Mouse (Mus musculus): ENCODE data around the gene Pbxip1. TPM values are rescaled to one million over a fixed set of nuclear protein-coding genes. Genes with fewer than 3 reads are reported as not detected.

The Pbxip1 gene
- 26.8 and 36.5 TPM in 2 replicates for polyA plus RNA-seq (2012; rRNA removed)

GRCm38 (mm10) chr3:89436176-89437113, at the start of gene Pbxip1:
Pbxip1 (plus strand) TSS chr3:89436706.
- TF ChIP-seq POLR2A (IDR thresholded peaks at IDR 0.05; ENCODE audit: low read depth, low read length) (peak; percentile 86), CTCF (IDR thresholded peaks at IDR 0.05; ENCODE audit: extremely low read depth, insufficient read length, insufficient replicate concordance, low read depth, low read length) (no peak)

GRCm38 (mm10) chr3:89387632-89388031, 48.9 kb upstream of the Pbxip1 start:
- Histone ChIP-seq H3K27ac (ENCODE audit: insufficient read depth, low read depth, low read length) (peak overlapping the region; percentile 98), H3K36me3 (ENCODE audit: control insufficient read depth, insufficient read depth, low read length) (peaks cover 45% of the 10 kb centered on the region), H3K4me3 (ENCODE audit: low read depth, low read length) (peak overlapping the region; percentile 65), H3K4me1 (ENCODE audit: control insufficient read depth, insufficient read depth, insufficient read length, low read length) (peaks cover 53% of the 10 kb centered on the region), H3K27me3 (ENCODE audit: control insufficient read depth, insufficient read depth, low read length) (no peaks in the 10 kb centered on the region)
- 22% methylated on average over 11 of the region's 11 CpGs for WGBS
- no peak for TF ChIP-seq POLR2A (IDR thresholded peaks at IDR 0.05; ENCODE audit: low read depth, low read length)
- no peak for TF ChIP-seq CTCF (IDR thresholded peaks at IDR 0.05; ENCODE audit: extremely low read depth, insufficient read length, insufficient replicate concordance, low read depth, low read length)

More at GRCm38 (mm10) chr3:89436176-89437113, at the start of gene Pbxip1:
- Histone ChIP-seq H3K4me3 (ENCODE audit: low read depth, low read length) (peak within 1 kb of the TSS; percentile 79), H3K36me3 (ENCODE audit: control insufficient read depth, insufficient read depth, low read length) (peaks cover 39% of the 10 kb centered on the region), H3K27me3 (ENCODE audit: control insufficient read depth, insufficient read depth, low read length) (no peaks in the 10 kb centered on the region), H3K27ac (ENCODE audit: insufficient read depth, low read depth, low read length) (peak within 1 kb of the TSS; percentile 82), H3K4me1 (ENCODE audit: control insufficient read depth, insufficient read depth, insufficient read length, low read length) (peaks cover 9% of the 10 kb centered on the region)
- 2% methylated on average over 16 of the region's 16 CpGs for WGBS

- Histone ChIP-seq H3K27me3 (ENCODE audit: control insufficient read depth, insufficient read depth, low read length) (no peaks in the 10 kb centered on the region), H3K36me3 (ENCODE audit: control insufficient read depth, insufficient read depth, low read length) (peaks cover 39% of the 10 kb centered on the region), H3K27ac (ENCODE audit: insufficient read depth, low read depth, low read length) (peak overlapping the region; percentile 98), H3K4me3 (ENCODE audit: low read depth, low read length) (peak overlapping the region; percentile 65), H3K4me1 (ENCODE audit: control insufficient read depth, insufficient read depth, insufficient read length, low read length) (peaks cover 52% of the 10 kb centered on the region)
- 17% methylated on average over 11 of the region's 11 CpGs for WGBS
- TF ChIP-seq POLR2A (IDR thresholded peaks at IDR 0.05; ENCODE audit: low read depth, low read length) (peak; percentile 39; the same call in 1 of the 2 replicates), CTCF (IDR thresholded peaks at IDR 0.05; ENCODE audit: extremely low read depth, insufficient read length, insufficient replicate concordance, low read depth, low read length) (no peak)
Measured at GRCm38 (mm10) chr3:89388134-89388881, 48.2 kb upstream of the Pbxip1 start.

- Histone ChIP-seq H3K36me3 (ENCODE audit: control insufficient read depth, insufficient read depth, low read length) (peaks cover 35% of the 10 kb centered on the region), H3K27ac (ENCODE audit: insufficient read depth, low read depth, low read length) (peak overlapping the region; percentile 98), H3K4me1 (ENCODE audit: control insufficient read depth, insufficient read depth, insufficient read length, low read length) (peaks cover 44% of the 10 kb centered on the region), H3K27me3 (ENCODE audit: control insufficient read depth, insufficient read depth, low read length) (no peaks in the 10 kb centered on the region), H3K4me3 (ENCODE audit: low read depth, low read length) (peak overlapping the region; percentile 86)
- TF ChIP-seq POLR2A (IDR thresholded peaks at IDR 0.05; ENCODE audit: low read depth, low read length) (no peak), CTCF (IDR thresholded peaks at IDR 0.05; ENCODE audit: extremely low read depth, insufficient read length, insufficient replicate concordance, low read depth, low read length) (no peak)
- WGBS: 24% methylated on average over 5 of the region's 6 CpGs
Measured at GRCm38 (mm10) chr3:89388901-89389740, 47.4 kb upstream of the Pbxip1 start.

- peak overlapping the region; percentile 86 for H3K4me3 ChIP-seq (ENCODE audit: low read depth, low read length)
- peaks cover 35% of the 10 kb centered on the region for H3K4me1 ChIP-seq (ENCODE audit: control insufficient read depth, insufficient read depth, insufficient read length, low read length)
- peak overlapping the region; percentile 98 for H3K27ac ChIP-seq (ENCODE audit: insufficient read depth, low read depth, low read length)
- WGBS: 2% methylated on average over 5 of the region's 5 CpGs
- H3K36me3 ChIP-seq (ENCODE audit: control insufficient read depth, insufficient read depth, low read length): peaks cover 26% of the 10 kb centered on the region
- no peaks in the 10 kb centered on the region for H3K27me3 ChIP-seq (ENCODE audit: control insufficient read depth, insufficient read depth, low read length)
- TF ChIP-seq CTCF (IDR thresholded peaks at IDR 0.05; ENCODE audit: extremely low read depth, insufficient read length, insufficient replicate concordance, low read depth, low read length) (no peak), POLR2A (IDR thresholded peaks at IDR 0.05; ENCODE audit: low read depth, low read length) (no peak)
Measured at GRCm38 (mm10) chr3:89390111-89390515, 46.4 kb upstream of the Pbxip1 start.
